Mouse (Mus musculus): ENCODE measurements around the gene Psmg4.

Psmg4 gene

GRCm38 (mm10) chr13:34162491-34163303 lies at the start of gene Psmg4:
Gene Psmg4, plus strand, starts transcription at chr13:34162964.
- peak; percentile 93 for DNase-seq (ENCODE audit: low spot score)

GRCm38 (mm10) chr13:34113086-34113485 lies 49.7 kb upstream of the Psmg4 start:
- DNase-seq (ENCODE audit: low spot score) = no peak

GRCm38 (mm10) chr13:34114654-34115053 lies 48.1 kb upstream of the Psmg4 start:
- DNase-seq (ENCODE audit: low spot score) = no peak

- no peak for DNase-seq (ENCODE audit: low spot score)
These were observed 46.3 kb upstream of the Psmg4 start for GRCm38 (mm10) chr13:34116508-34116907.

- no peak for DNase-seq (ENCODE audit: low spot score)
These were observed 43.9 kb upstream of the Psmg4 start for GRCm38 (mm10) chr13:34118816-34119215.

- DNase-seq (ENCODE audit: low spot score) = no peak
These were observed 43.4 kb upstream of the Psmg4 start for GRCm38 (mm10) chr13:34119406-34119805.

- no peak for DNase-seq (ENCODE audit: low spot score)
These were observed 42.2 kb upstream of the Psmg4 start for GRCm38 (mm10) chr13:34120536-34120935.

- DNase-seq (ENCODE audit: low spot score) = no peak
These were observed 37.1 kb upstream of the Psmg4 start for GRCm38 (mm10) chr13:34125711-34126110.

- no peak for DNase-seq (ENCODE audit: low spot score)
These were observed 34.3 kb upstream of the Psmg4 start for GRCm38 (mm10) chr13:34128276-34129114.

GRCm38 (mm10) chr13:34129485-34130225 lies 33.1 kb upstream of the Psmg4 start:
- peak; percentile 11 for DNase-seq (ENCODE audit: low spot score)

GRCm38 (mm10) chr13:34130226-34130731 lies 32.5 kb upstream of the Psmg4 start, which contains the start of gene Tubb2b:
Gene Tubb2b, minus strand, starts transcription at chr13:34130466.
- peak; percentile 23 for DNase-seq (ENCODE audit: low spot score)

- DNase-seq (ENCODE audit: low spot score) = peak; percentile 12
These were observed 31.6 kb upstream of the Psmg4 start for GRCm38 (mm10) chr13:34131011-34131707.

- DNase-seq (ENCODE audit: low spot score) = no peak
These were observed 31.1 kb upstream of the Psmg4 start for GRCm38 (mm10) chr13:34131708-34132060.

GRCm38 (mm10) chr13:34132299-34132698 lies 30.5 kb upstream of the Psmg4 start:
- no peak for DNase-seq (ENCODE audit: low spot score)

GRCm38 (mm10) chr13:34132875-34133274 lies 29.9 kb upstream of the Psmg4 start:
- DNase-seq (ENCODE audit: low spot score) = no peak

GRCm38 (mm10) chr13:34133326-34134071 lies 29.3 kb upstream of the Psmg4 start:
- DNase-seq (ENCODE audit: low spot score) = no peak

GRCm38 (mm10) chr13:34134276-34134675 lies 28.5 kb upstream of the Psmg4 start:
- DNase-seq (ENCODE audit: low spot score) = no peak

- no peak for DNase-seq (ENCODE audit: low spot score)
These were observed 26.2 kb upstream of the Psmg4 start for GRCm38 (mm10) chr13:34136605-34137004.

GRCm38 (mm10) chr13:34143389-34143788 lies 19.4 kb upstream of the Psmg4 start:
- no peak for DNase-seq (ENCODE audit: low spot score)

GRCm38 (mm10) chr13:34146916-34147315 lies 15.8 kb upstream of the Psmg4 start:
- no peak for DNase-seq (ENCODE audit: low spot score)

- DNase-seq (ENCODE audit: low spot score) = no peak
These were observed 14.6 kb upstream of the Psmg4 start for GRCm38 (mm10) chr13:34148181-34148580.

All from testis, postnatal 14 days (tissue).